Mouse (Mus musculus) right cerebral cortex, postnatal 36 days (tissue): ENCODE data around the gene Ass1.

Experiments used
- DNase-seq, 2 experiments: peaks; one replicate each; pipeline ENCODE4 v3.0.0; 2022; ENCODE audit warnings: low spot score in 2 of 2, mixed read lengths in 1 of 2

Ass1 gene

GRCm38 (mm10) chr2:31458989-31459936, 10.7 kb upstream of the Ass1 start:
- DNase-seq: no peak

DNA sequence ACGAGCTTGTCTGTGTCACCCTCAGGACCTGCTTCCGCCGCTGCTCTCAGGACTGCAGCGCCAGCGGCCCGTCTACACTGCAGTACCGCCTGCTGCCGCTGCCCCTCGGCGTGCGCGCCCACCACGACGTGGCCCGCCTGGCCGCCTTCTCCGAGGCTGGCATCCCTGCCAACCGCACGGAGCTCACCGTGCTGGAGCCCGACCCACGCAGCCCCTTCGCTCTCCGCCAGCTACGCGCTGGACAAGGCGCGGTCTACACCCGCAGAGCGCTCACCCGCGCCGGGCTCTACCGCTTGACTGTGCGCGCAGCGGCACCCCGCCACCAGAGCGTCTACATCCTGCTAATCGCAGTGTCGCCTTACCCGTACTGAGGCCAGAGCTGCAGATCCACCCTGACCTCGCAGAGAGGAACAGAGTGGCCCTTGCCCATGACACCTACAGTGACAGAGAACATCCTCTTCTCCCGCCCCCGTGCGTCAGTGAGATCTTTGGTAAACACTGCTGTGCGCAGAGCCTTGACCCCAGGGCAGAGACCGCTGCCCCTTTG, 9.9 kb upstream of the Ass1 start:
- DNase-seq: no peak

DNA sequence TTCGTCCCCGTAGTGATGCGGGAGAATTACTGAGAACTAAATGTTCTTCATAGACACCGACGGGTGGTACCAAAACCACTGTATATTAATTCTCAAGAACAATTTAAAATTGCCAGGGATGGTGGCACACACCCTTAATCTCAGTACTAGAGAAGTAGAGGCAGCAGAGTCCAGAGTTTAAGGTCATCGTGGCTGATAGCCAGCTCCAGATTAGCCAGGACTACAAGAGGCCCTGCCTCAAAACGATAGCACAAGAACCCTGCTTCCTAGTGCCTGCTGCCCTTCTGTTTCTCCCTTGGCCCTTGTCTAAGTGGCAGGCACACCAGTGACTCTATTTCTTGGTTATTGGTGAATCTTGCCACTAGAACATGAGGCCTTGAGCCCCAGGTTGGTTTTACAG, 9.1 kb upstream of the Ass1 start:
- no peak for DNase-seq

GRCm38 (mm10) chr2:31462051-31462450, 8.0 kb upstream of the Ass1 start:
- no peak for DNase-seq

- DNase-seq: no peak
Observed at GRCm38 (mm10) chr2:31463253-31463652, 6.8 kb upstream of the Ass1 start.

DNA sequence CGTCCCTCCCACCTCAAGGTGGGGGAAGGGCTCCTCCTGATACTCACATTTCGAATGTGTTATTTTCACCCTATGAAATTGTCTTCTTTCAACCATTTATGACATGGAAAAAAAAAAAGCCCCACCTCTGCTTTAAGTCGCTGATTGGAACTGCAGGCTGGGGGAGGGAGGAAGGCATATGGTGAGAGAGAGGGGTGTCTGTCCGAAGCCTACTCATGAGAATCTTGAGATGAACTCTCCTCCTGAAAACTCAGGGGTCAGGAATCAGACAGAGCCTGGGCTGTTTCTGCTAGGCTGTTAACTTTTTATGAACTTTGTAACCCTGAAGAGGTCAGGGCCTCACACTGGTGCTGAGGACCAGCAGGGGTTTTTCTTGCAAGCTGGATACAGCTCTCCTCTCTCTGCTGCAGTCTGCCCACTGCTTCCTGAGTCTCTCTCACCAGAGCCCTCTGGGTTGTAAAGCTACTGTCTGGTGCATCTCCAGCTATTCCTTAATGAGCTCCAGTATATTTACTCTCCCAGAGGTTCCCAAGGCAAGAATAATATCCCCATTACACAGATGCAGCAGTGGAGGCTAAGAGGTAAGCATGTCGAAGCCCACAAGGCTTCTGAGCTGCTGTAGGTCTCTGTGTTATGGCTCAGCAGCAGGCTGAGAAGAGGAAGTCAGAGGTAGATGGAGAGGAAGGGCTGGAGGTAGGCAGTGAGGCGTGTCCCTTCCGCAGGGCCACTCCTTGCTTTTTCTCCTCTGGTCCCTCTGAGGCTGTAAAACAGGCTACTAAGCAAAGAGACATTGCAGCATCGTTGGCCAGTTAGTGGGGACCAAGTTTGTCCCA, 6.1 kb upstream of the Ass1 start:
- no peak for DNase-seq

DNA sequence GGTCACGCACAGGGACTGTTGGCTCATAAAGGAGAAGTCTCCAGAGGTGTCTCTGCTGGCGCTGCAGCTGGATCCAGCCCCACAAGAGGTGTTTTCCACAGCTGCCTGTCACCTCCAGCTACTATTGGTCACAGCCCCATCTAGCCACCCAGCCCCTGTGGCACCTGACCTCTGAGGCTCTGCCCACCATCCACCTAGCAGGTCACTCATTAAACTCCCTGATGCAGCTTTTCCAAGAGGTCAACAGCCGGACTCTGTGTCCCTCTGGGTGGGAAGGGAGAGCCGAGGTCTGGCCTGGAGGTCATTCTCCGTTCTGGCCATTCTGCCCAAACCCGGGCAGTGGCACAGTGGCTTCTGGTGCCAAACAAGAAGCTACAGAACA, 5.5 kb upstream of the Ass1 start:
- no peak for DNase-seq

GRCm38 (mm10) chr2:31467457-31467856, 2.5 kb upstream of the Ass1 start:
- no peak for DNase-seq

DNA sequence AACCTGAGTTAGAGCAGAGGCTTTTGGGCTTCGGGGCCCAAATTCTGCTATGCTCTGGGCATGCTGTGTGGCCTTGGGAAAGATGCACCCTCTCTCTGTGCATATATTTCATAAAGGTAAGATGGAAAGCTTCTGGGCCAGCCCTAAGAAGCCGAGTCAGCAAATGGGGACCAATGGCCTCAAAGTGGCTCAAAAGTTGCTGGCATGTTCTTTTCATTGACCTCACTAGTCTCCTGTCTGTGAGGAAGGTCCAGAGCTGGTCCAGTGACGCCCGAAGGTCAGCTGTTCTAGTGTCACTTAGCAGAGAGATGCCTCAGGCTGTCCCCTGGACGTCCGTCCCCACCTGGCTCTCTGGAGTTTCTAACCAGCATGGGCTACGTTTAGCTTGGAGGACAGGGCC, 1.1 kb upstream of the Ass1 start:
- no peak for DNase-seq

- no peak for DNase-seq
Observed at GRCm38 (mm10) chr2:31469480-31469879, 527 bp upstream of the Ass1 start.

- DNase-seq: no peak
Observed at GRCm38 (mm10) chr2:31470683-31471385, 827 bp downstream of the Ass1 start.

DNA sequence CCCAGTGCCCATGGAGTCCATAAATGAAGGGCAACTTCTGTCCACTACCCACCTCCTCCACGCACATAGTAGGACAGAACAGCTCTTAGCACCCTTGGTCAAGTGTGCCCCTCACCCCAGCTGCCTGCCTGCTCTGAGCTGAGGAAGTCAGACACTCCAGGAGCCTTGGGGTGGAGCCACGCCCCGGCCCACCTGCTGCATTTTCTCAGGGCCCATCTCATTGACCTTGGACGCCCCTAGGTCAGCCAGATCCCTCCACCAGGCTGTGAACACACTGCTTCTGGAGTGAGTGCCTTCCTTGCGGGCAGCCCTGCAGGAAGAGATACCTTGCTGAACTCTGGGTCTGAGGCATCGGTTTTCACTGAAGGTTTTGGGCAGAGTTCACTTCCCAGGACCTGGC, 1.6 kb downstream of the Ass1 start:
- DNase-seq: no peak

DNA sequence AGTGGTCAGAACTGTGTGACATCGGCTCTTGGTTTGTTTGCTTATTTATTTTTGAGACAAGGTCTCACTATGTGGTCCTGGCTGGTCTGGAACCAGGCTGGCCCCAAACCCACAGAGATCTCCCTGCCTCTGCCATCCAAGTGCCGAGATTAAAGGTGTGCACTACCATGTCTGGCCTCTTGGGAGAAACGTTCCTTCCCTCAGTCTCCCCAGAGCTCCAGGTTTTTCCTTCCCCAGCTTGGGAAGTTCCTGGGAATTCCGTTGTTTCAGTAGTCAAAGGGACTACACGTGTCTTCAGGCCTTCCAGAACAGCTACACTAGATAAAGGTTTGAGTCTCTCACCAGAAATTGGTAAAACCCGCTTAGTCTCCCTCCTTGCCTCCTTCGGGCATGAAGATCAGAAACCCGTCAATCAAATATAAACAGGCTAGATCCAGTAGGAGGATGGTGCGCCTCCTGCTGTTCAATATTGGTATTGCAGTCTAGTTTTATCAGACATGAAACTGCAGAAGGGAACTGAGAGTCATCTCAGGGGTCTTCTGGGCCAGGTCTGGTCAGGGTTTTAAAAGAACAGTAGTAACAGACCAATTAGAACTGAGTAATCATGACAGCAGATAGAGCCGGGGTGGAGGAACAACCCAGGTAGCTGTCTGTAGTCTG, 2.5 kb downstream of the Ass1 start:
- no peak for DNase-seq

DNA sequence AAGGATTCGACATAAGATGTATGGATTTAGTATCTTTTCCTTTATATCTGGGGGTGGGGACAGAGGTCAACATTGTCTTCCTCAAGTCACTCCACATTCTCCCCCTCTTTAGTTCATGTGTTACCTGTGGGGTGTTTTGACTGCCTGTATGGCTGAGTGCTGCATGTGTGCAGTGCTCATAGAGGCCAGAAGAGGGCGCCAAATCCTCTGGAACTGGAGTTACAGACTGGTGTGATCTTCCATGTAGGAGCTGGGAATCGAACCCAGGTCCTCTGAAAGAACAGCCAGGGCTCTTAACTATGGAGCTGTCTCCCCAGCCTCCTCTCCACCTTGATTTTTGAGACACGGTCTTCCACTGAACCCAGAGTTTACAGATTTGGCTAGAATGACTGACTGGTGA, 3.9 kb downstream of the Ass1 start:
- no peak for DNase-seq

DNA sequence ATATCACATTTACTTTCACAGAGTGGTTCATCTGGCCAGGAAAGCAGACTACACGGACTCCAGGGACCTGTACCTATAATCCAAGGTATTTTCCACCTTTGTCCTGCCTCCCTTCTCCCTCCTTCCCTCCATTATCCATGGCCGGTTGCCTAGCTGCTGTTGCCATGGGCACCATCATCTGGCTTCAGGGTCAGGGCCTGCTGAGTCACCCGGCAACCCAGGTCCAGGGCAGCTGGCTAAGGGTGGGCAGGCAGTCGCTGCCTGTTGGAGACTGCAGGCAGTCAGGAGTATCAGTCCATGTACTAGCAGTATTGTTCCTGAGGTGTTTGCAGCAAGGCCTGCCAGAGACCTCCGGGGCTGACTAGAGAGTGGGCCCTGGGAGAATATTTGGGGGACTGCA, 4.7 kb downstream of the Ass1 start:
- no peak for DNase-seq

GRCm38 (mm10) chr2:31476107-31476820, 6.3 kb downstream of the Ass1 start:
- DNase-seq: no peak

DNA sequence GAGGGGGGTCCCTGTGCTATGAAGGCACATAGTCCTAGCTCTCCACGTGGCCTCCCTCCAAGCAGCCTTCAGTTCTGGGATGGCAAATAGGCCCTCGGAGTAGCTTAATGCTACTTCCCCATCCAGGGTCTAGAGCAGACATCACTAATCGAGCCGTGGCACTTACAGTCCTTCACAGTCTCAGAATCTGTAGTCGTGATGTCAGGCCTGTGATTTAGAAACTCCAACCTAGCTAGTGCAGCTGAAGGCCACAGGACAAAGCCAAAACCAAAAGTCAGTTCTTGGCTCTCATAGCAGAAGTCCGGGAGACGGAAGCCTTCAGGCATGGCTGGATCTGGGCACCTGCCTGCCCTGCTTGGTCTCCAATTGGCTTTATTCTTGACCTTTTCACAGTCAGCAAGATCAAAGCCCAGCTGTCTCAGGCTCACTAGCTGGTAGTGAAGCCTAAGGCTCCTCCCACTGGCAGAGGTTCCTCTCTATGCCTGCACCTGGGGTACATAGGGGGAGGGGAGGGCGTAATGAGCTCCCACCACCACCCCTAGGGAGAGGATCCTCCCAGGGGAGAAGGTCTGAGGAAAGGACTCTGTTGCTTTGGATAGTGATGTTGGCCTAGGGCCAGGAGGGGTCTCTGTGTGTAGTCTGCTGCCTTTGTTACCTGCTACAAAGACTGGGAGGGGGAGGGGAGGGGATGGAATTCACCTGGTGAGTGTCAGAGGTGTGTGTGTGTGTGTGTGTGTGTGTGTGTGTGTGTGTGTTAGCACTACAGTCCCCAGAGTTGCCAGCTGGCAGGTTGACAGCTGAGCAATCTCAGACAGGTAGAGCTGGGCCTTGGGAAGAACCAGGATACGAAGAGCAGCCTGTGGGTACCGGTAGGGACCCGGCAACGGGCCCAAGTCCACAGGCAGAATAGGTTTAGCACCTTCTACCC, 7.5 kb downstream of the Ass1 start:
- DNase-seq: no peak

DNA sequence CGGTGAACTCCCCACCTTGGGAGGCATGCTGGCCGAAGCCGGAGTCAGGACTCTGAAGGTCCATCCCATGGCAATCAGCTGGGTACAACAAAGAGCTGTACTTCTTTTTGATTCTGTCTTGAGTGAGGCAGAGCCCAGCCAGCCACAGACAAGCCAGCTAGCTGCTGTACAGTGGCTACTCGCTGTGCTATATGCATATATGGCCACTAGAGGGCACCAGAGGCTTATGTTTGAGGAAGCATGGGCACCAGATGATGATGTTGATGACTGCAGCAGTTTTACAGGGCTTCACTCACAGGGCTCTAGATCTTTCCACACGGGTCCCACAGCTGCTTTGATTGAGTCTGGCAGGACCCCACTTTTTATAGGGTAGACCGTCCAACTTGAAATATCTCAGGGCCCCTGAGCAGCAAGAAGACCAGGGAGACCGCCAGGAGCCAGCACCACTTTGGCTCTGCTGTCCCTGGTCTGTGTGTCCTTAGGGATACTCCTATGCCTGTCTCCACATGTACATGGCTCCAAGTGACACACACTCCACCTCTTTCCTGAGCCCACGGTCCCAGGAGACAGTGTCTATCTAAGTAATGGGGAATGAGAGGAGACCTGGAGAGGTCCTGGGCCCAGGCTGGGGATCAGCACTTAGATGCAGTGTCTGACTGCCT, 13.0 kb downstream of the Ass1 start:
- DNase-seq: peak; percentile 75 to 76

DNA sequence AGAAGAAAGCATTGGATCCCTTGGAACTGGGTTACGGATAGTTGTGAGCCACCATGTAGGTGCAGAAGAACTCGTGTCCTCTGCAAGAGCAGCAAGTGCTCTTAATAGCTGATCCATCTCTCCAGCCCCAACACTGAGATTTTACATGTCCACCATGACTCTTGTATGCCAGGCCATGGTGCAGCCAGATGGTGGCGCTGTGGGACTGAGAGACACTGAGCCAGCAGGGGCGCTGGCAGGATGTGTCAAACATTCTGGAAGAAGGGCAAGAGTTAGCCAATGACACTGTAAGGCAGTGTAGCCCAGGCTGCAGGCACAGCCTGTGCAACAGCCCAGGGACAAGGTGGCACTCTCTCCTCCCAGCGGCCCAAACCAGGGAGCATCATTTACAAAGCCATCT, 14.2 kb downstream of the Ass1 start:
- peak in 1 of 2 experiments; percentile 54 for DNase-seq
